Mouse (Mus musculus) spleen, postnatal 4 days (tissue): ENCODE results near the gene Daw1.

ENCODE experiments used
- DNase-seq, 2 experiments: peaks; one replicate each; pipeline ENCODE4 v3.0.0; 2022; ENCODE audit warnings: low spot score in 2 of 2

Daw1 gene

GRCm38 (mm10) chr1:83159603-83160002 is at the start of gene Daw1:
TSS of gene Daw1 (plus strand) at chr1:83159752.
- no peak for DNase-seq

GRCm38 (mm10) chr1:83110992-83111391 is 48.6 kb upstream of the Daw1 start:
- DNase-seq = no peak

GRCm38 (mm10) chr1:83111726-83112125 is 47.8 kb upstream of the Daw1 start:
- no peak for DNase-seq

- no peak for DNase-seq
Measured at GRCm38 (mm10) chr1:83116447-83117137, 43.0 kb upstream of the Daw1 start, which contains the start of gene Ccl20. TSS of gene Ccl20 (plus strand) at chr1:83116766.

GRCm38 (mm10) chr1:83117217-83117616 is 42.3 kb upstream of the Daw1 start:
- DNase-seq = no peak

GRCm38 (mm10) chr1:83117661-83118060 is 41.9 kb upstream of the Daw1 start:
- no peak for DNase-seq

- no peak for DNase-seq
Measured at GRCm38 (mm10) chr1:83119903-83120302, 39.6 kb upstream of the Daw1 start.

- DNase-seq = no peak
Measured at GRCm38 (mm10) chr1:83120312-83120711, 39.2 kb upstream of the Daw1 start.

GRCm38 (mm10) chr1:83123201-83123600 is 36.4 kb upstream of the Daw1 start:
- DNase-seq = no peak

- no peak for DNase-seq
Measured at GRCm38 (mm10) chr1:83135829-83136228, 23.7 kb upstream of the Daw1 start.

GRCm38 (mm10) chr1:83137847-83138246 is 21.7 kb upstream of the Daw1 start:
- DNase-seq = no peak

- DNase-seq = no peak
Measured at GRCm38 (mm10) chr1:83138721-83139120, 20.8 kb upstream of the Daw1 start.

GRCm38 (mm10) chr1:83141510-83141909 is 18.0 kb upstream of the Daw1 start:
- DNase-seq = no peak

- no peak for DNase-seq
Measured at GRCm38 (mm10) chr1:83142055-83142454, 17.5 kb upstream of the Daw1 start.

GRCm38 (mm10) chr1:83146547-83146946 is 13.0 kb upstream of the Daw1 start:
- no peak for DNase-seq

- no peak for DNase-seq
Measured at GRCm38 (mm10) chr1:83150227-83150626, 9.3 kb upstream of the Daw1 start.

GRCm38 (mm10) chr1:83152961-83153360 is 6.6 kb upstream of the Daw1 start:
- DNase-seq = no peak

- no peak for DNase-seq
Measured at GRCm38 (mm10) chr1:83156876-83157275, 2.7 kb upstream of the Daw1 start.

GRCm38 (mm10) chr1:83161658-83162057 is 2.1 kb downstream of the Daw1 start:
- no peak for DNase-seq

GRCm38 (mm10) chr1:83164027-83164426 is 4.5 kb downstream of the Daw1 start:
- no peak for DNase-seq

GRCm38 (mm10) chr1:83169158-83169557 is 9.6 kb downstream of the Daw1 start:
- no peak for DNase-seq

- no peak for DNase-seq
Measured at GRCm38 (mm10) chr1:83175985-83176384, 16.4 kb downstream of the Daw1 start.

GRCm38 (mm10) chr1:83179531-83179930 is 20.0 kb downstream of the Daw1 start:
- DNase-seq = no peak

GRCm38 (mm10) chr1:83181418-83181817 is 21.9 kb downstream of the Daw1 start:
- DNase-seq = no peak
